Mouse (Mus musculus): ENCODE data around the gene H2-Q4. TPM values are rescaled to one million over a fixed set of nuclear protein-coding genes. Genes with fewer than 3 reads are reported as not detected.
"Not testable (repeated sequence)": the region's sequence is repeated elsewhere in the genome, so short reads cannot be mapped to it uniquely, and the experiment has no call there.

Gene H2-Q4
- polyA plus RNA-seq (2015; fragmentation: Nextera tagmentation; extraction: Ambion mirVana), result 0.89 and 1.2 TPM in 2 replicates

DNA sequence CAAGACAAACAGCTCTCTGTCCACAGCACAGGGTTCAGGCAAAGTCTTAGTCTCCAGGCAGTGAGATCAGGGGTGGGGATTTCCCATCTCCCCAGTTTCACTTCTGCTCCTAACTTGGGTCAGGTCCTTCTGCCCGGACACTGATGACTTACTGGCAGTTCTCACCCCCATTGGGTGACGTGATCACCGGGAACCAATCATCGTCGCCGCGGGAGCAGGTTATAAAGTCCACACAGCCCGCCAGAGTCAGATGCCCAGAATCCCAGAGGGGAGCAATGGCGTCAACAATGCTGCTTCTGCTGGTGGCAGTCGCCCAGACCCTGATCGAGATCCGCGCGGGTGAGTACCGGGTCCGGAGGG, at the start of gene H2-Q4:
H2-Q4 (plus strand) TSS at position 249 of the 360 bp plus-strand sequence.
- Histone ChIP-seq H3K4me2 (peak within 1 kb of the TSS; percentile 93), H3K27ac (no peak within 1 kb of the TSS), H3K9ac (peak within 1 kb of the TSS; percentile 65), H3K36me3 (ENCODE audit: poor library complexity, severe bottlenecking) (no peaks in the 10 kb centered on the region), H3K9me3 (replicated peaks) (no peaks in the 10 kb centered on the region), H3K4me3 (peak within 1 kb of the TSS; percentile 55), H3K27me3 (0 out of 2 replicates have a peak, but pooled peaks cover 4% of the 10 kb centered on the region), H3K4me1 (peaks cover 9% of the 10 kb centered on the region)
- WGBS, result under 1% methylated on average over 16 of the region's 16 CpGs
- peak; percentile 68 for ATAC-seq

DNA sequence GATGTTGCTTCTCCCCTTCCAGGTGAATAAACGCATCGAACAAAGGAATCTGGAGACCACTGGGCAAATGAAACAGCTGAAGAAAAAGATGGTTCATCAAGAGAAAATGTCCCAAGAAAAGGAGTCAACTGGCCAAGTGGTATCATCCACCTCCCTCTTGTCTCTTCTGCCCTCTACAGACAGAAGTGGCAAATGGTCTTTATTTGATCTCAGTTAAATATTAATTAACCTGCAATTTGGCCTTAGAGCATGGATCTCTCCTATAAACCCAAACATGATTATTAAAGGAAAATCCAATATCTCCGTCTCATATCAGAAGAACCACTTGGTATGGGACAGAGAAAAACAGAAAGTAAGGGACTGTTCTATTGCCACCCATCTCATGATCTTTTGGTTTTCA, 49.7 kb upstream of the H2-Q4 start:
- ATAC-seq, result not testable (repeated sequence)

GRCm38 (mm10) chr17:35331546-35331945, 47.9 kb upstream of the H2-Q4 start:
- H3K4me2 ChIP-seq; H3K4me3 ChIP-seq; ATAC-seq; H3K27me3 ChIP-seq; H3K4me1 ChIP-seq; H3K9ac ChIP-seq; H3K27ac ChIP-seq; H3K9me3 ChIP-seq (replicated peaks); H3K36me3 ChIP-seq (ENCODE audit: poor library complexity, severe bottlenecking): not testable (repeated sequence)
- 78% methylated on average over 6 of the region's 6 CpGs for WGBS

More for the DNA sequence above, 49.7 kb upstream of the H2-Q4 start:
- not testable (repeated sequence) for H3K27ac ChIP-seq; H3K4me2 ChIP-seq; H3K4me1 ChIP-seq; H3K4me3 ChIP-seq; H3K9me3 ChIP-seq (replicated peaks); H3K36me3 ChIP-seq (ENCODE audit: poor library complexity, severe bottlenecking); H3K27me3 ChIP-seq; H3K9ac ChIP-seq
- 62% methylated on average over 3 of the region's 3 CpGs for WGBS

DNA sequence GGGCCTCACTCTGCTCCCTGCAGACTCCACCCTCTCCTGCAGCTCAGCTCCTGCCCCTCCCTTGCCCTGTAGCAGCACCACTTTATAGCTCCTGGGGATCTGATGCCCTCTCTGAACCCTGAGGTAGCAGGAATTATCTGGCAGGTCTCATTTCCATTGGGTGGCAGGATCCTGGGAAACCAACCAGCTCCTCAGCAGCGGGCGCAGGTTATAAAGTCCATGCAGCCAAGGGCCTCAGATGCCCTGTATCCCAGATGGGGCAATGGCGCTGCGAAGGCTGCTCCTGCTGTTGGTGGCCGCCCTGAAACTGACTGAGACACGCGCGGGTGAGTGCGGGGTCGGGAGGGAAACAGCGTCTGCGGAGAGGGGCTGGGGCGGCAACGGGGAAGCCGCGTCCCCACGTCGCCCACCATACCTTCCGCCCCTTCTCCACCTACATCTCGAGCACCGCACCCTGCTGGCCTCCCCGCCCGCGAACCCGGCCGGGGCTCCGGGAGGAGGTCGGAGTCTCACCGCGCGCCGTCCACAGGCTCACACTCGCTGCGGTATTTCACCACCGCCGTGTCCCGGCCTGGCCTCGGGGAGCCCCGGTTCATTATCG, 37.2 kb upstream of the H2-Q4 start, which contains the start of gene H2-Q2:
H2-Q2 (plus strand) TSS at position 172 of the 601 bp plus-strand sequence.
- Histone ChIP-seq H3K9ac (peak within 1 kb of the TSS; percentile 59), H3K27ac (no peak within 1 kb of the TSS), H3K36me3 (ENCODE audit: poor library complexity, severe bottlenecking) (no peaks in the 10 kb centered on the region), H3K27me3 (peaks cover 56% of the 10 kb centered on the region), H3K4me3 (peak within 1 kb of the TSS; percentile 40), H3K9me3 (replicated peaks) (no peaks in the 10 kb centered on the region), H3K4me1 (peaks cover 11% of the 10 kb centered on the region), H3K4me2 (peak within 1 kb of the TSS; percentile 68)
- no peak for ATAC-seq
- 2% methylated on average over 40 of the region's 40 CpGs for WGBS

- no peak for ATAC-seq
- H3K4me2 ChIP-seq, result peak overlapping the region; percentile 68
- H3K4me1 ChIP-seq, result peaks cover 11% of the 10 kb centered on the region
- 3% methylated on average over 46 of the region's 46 CpGs for WGBS
- peak overlapping the region; percentile 40 for H3K4me3 ChIP-seq
- no peaks in the 10 kb centered on the region for H3K36me3 ChIP-seq (ENCODE audit: poor library complexity, severe bottlenecking)
- H3K9me3 ChIP-seq (replicated peaks), result no peaks in the 10 kb centered on the region
- peaks cover 56% of the 10 kb centered on the region for H3K27me3 ChIP-seq
- peak overlapping the region; percentile 59 for H3K9ac ChIP-seq
- no peak overlapping the region for H3K27ac ChIP-seq
Observed at GRCm38 (mm10) chr17:35342711-35343476, 36.5 kb upstream of the H2-Q4 start.

DNA sequence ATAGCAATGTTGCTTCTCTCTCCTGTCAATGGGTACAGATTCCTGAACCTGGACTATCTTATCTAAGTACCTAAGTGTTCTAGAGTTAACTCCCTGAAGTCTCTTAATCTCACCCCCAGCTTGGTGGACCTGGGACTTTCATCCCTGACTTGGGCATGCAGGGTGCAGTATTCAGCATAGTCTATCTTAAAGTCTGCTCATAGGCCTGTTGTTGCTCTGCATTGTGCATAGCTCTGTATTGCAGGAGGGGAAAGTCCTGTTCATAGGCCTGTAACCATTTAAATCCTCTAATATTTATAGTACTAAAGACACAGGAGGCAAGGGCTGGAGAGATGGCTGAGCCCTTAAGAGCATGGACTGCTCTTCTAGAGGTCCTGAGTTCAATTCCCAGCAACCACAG, 31.8 kb upstream of the H2-Q4 start:
- H3K27ac ChIP-seq; H3K4me3 ChIP-seq; H3K4me1 ChIP-seq; H3K4me2 ChIP-seq; H3K9me3 ChIP-seq (replicated peaks); H3K9ac ChIP-seq; H3K36me3 ChIP-seq (ENCODE audit: poor library complexity, severe bottlenecking); ATAC-seq: not testable (repeated sequence)
- peaks cover 24% of the 10 kb centered on the region for H3K27me3 ChIP-seq

DNA sequence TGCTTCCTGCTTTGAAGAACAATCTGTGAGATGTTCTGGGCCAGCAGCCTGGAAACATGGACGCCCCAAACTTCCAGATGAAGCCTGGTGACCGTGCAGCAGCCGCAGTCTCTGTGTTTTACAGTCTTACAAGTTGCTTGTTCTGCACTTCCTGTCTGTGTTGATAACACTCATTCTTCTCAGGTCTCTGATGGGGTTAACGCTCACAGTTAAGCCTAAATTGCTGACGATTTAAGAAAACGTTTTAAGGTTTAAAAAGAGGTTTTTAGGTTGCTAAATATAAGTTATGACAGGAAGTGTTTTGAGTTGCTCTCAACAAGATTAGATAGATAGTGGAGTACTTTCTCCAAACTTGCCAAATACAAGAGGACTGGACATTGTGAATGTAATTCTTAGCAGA, 26.1 kb upstream of the H2-Q4 start:
- H3K4me1 ChIP-seq; H3K27ac ChIP-seq; H3K36me3 ChIP-seq (ENCODE audit: poor library complexity, severe bottlenecking); H3K9ac ChIP-seq; H3K9me3 ChIP-seq (replicated peaks); H3K4me2 ChIP-seq; ATAC-seq; H3K4me3 ChIP-seq; H3K27me3 ChIP-seq: not testable (repeated sequence)
- WGBS, result 76% methylated on average over 6 of the region's 6 CpGs

- Histone ChIP-seq H3K36me3 (ENCODE audit: poor library complexity, severe bottlenecking) (no peaks in the 10 kb centered on the region), H3K4me3 (no peak overlapping the region), H3K9ac (no peak overlapping the region), H3K4me2 (no peak overlapping the region), H3K9me3 (replicated peaks) (no peaks in the 10 kb centered on the region), H3K27ac (no peak overlapping the region), H3K4me1 (peaks cover 3% of the 10 kb centered on the region), H3K27me3 (peaks cover 9% of the 10 kb centered on the region)
- no peak for ATAC-seq
- 84% methylated on average over 2 of the region's 2 CpGs for WGBS
Observed at GRCm38 (mm10) chr17:35354071-35354470, 25.3 kb upstream of the H2-Q4 start.

DNA sequence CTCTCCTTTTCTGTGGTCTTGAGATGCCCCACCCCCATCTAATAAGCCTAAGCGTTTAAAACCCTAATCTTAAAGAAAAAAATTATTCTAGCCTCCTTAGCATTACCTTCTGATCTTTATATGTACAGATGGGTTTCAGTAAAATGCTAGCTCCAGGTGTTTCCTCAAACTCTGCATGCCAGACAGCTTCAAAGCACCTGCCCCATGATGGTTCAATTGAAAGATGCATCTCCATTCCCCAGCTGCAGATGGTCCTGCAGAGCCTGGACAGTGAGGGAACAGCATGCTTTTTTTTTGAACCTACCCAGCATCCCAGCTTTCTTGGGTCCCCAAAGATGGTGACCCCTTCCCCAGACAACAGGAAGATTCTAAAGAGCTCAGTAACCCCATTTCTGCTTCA, 22.3 kb upstream of the H2-Q4 start:
- Histone ChIP-seq H3K27me3 (peaks cover 18% of the 10 kb centered on the region), H3K4me1 (peaks cover 8% of the 10 kb centered on the region), H3K36me3 (ENCODE audit: poor library complexity, severe bottlenecking) (no peaks in the 10 kb centered on the region), H3K4me3 (no peak overlapping the region), H3K27ac (no peak overlapping the region), H3K9me3 (replicated peaks) (no peaks in the 10 kb centered on the region), H3K4me2 (no peak overlapping the region), H3K9ac (no peak overlapping the region)
- ATAC-seq, result no peak
- WGBS, result 41% methylated on average over 1 of the region's 1 CpGs

GRCm38 (mm10) chr17:35358763-35359469, 20.5 kb upstream of the H2-Q4 start:
- WGBS, result 14% methylated on average over 34 of the region's 38 CpGs
- H3K9ac ChIP-seq, result peak overlapping the region; percentile 46; the same call in 1 of the 2 replicates
- peak overlapping the region; percentile 35 for H3K4me3 ChIP-seq
- ATAC-seq, result no peak
- H3K4me1 ChIP-seq, result peaks cover 8% of the 10 kb centered on the region
- H3K9me3 ChIP-seq (replicated peaks), result peaks cover 12% of the 10 kb centered on the region; the same call in 1 of the 2 replicates
- no peaks in the 10 kb centered on the region for H3K36me3 ChIP-seq (ENCODE audit: poor library complexity, severe bottlenecking)
- H3K4me2 ChIP-seq, result peak overlapping the region; percentile 68
- H3K27ac ChIP-seq, result no peak overlapping the region
- peaks cover 18% of the 10 kb centered on the region for H3K27me3 ChIP-seq

GRCm38 (mm10) chr17:35359470-35359862, 20.0 kb upstream of the H2-Q4 start:
- H3K36me3 ChIP-seq (ENCODE audit: poor library complexity, severe bottlenecking), result no peaks in the 10 kb centered on the region
- WGBS, result 20% methylated on average over 21 of the region's 21 CpGs
- peaks cover 8% of the 10 kb centered on the region for H3K4me1 ChIP-seq
- peak overlapping the region; percentile 68 for H3K4me2 ChIP-seq
- no peak for ATAC-seq
- peak overlapping the region; percentile 46; the same call in 1 of the 2 replicates for H3K9ac ChIP-seq
- H3K9me3 ChIP-seq (replicated peaks), result peaks cover 12% of the 10 kb centered on the region; the same call in 1 of the 2 replicates
- H3K27me3 ChIP-seq, result peaks cover 18% of the 10 kb centered on the region
- no peak overlapping the region for H3K27ac ChIP-seq
- peak overlapping the region; percentile 35 for H3K4me3 ChIP-seq

Measured in forebrain, embryonic 13.5 days (tissue).